Mouse (Mus musculus) stomach, embryonic 15.5 days (tissue): ENCODE data around the gene Pik3r1. TPM values are rescaled to one million over a fixed set of nuclear protein-coding genes. Genes with fewer than 3 reads are reported as not detected.

Source experiments
- ATAC-seq: fragments of 200-750 bp; cut with Nextera tagmentation; 2 replicates; pipeline ENCODE4 v1.8.0; 2017; ENCODE audit warnings: low read depth, moderate number of reproducible peaks, moderate TSS enrichment; ENCODE audit not compliant: insufficient read depth, low FRiP score
- H3K27ac ChIP-seq: fragments of 300-500 bp; sonication (generic); 2 replicates; pipeline ENCODE4 v1.5.1; 2015; ENCODE audit warnings: mild to moderate bottlenecking, inconsistent platforms
- H3K27me3 ChIP-seq: fragments of 300-500 bp; sonication (generic); replicated peaks from 2 replicates; pipeline ENCODE4 v1.6.1; 2015; ENCODE audit warnings: inconsistent platforms
- H3K36me3 ChIP-seq: fragments of 300-500 bp; sonication (generic); 2 replicates; pipeline ENCODE4 v1.6.1; 2015; ENCODE audit warnings: inconsistent platforms
- H3K4me1 ChIP-seq: fragments of 300-500 bp; sonication (generic); 2 replicates; pipeline ENCODE4 v1.6.1; 2015; ENCODE audit warnings: inconsistent platforms
- H3K4me2 ChIP-seq: fragments of 300-500 bp; sonication (generic); 2 replicates; pipeline ENCODE4 v1.6.1; 2015; ENCODE audit warnings: mild to moderate bottlenecking, inconsistent platforms
- H3K4me3 ChIP-seq: fragments of 300-500 bp; sonication (generic); replicated peaks from 2 replicates; pipeline ENCODE4 v1.5.1; 2015; ENCODE audit warnings: inconsistent platforms
- H3K9ac ChIP-seq: fragments of 300-500 bp; sonication (generic); 2 replicates; pipeline ENCODE4 v1.6.1; 2015; ENCODE audit warnings: inconsistent platforms
- H3K9me3 ChIP-seq: fragments of 300-500 bp; sonication (generic); 2 replicates; pipeline ENCODE4 v1.6.1; 2016; ENCODE audit warnings: inconsistent platforms
- whole genome bisulfite sequencing: fragments of 180-500 bp; shearing (Covaris S2); methylation state at CpG from one replicate; pipeline ENCODE4 v1.1.7; 2015; 5-methylcytosine and 5-hydroxymethylcytosine counted together
- polyA plus RNA-seq: library from polyadenylated mRNA; unstranded; fragments of >200 nt; fragmentation: Nextera tagmentation; extraction: Ambion mirVana; gene quantifications from 2 replicates; pipeline ENCODE4 v1.2.1, GENCODE M21; 2015

The Pik3r1 gene
- polyA plus RNA-seq = 49.6 and 55.0 TPM in 2 replicates

GRCm38 (mm10) chr13:101767809-101768629, at the start of gene Pik3r1:
Pik3r1 (minus strand) TSS chr13:101768217.
- H3K4me3 ChIP-seq = peak within 1 kb of the TSS; percentile 98
- H3K9ac ChIP-seq = peak within 1 kb of the TSS; percentile 99
- ATAC-seq = peak; percentile 97
- no peaks in the 10 kb centered on the region for H3K36me3 ChIP-seq
- no peaks in the 10 kb centered on the region for H3K9me3 ChIP-seq
- H3K4me2 ChIP-seq = peak within 1 kb of the TSS; percentile 83
- H3K27ac ChIP-seq = peak within 1 kb of the TSS; percentile 98
- under 1% methylated on average over 74 of the region's 76 CpGs for WGBS
- H3K4me1 ChIP-seq = peaks cover 24% of the 10 kb centered on the region
- no peaks in the 10 kb centered on the region for H3K27me3 ChIP-seq

GRCm38 (mm10) chr13:101813267-101813900, 45.4 kb upstream of the Pik3r1 start:
- H3K4me1 ChIP-seq = peaks cover 10% of the 10 kb centered on the region; the same call in 1 of the 2 replicates
- 36% methylated on average over 10 of the region's 10 CpGs for WGBS
- H3K4me3 ChIP-seq = no peak overlapping the region
- no peaks in the 10 kb centered on the region for H3K27me3 ChIP-seq
- no peaks in the 10 kb centered on the region for H3K36me3 ChIP-seq
- no peak overlapping the region for H3K4me2 ChIP-seq
- H3K9me3 ChIP-seq = no peaks in the 10 kb centered on the region
- no peak for ATAC-seq
- H3K9ac ChIP-seq = no peak overlapping the region
- H3K27ac ChIP-seq = no peak overlapping the region

GRCm38 (mm10) chr13:101812341-101812740, 44.3 kb upstream of the Pik3r1 start:
- peak overlapping the region; percentile 64 for H3K27ac ChIP-seq
- H3K4me3 ChIP-seq = no peak overlapping the region
- 44% methylated on average over 5 of the region's 5 CpGs for WGBS
- no peaks in the 10 kb centered on the region for H3K36me3 ChIP-seq
- H3K9me3 ChIP-seq = no peaks in the 10 kb centered on the region
- ATAC-seq = no peak
- peaks cover 10% of the 10 kb centered on the region; the same call in 1 of the 2 replicates for H3K4me1 ChIP-seq
- no peaks in the 10 kb centered on the region for H3K27me3 ChIP-seq
- H3K9ac ChIP-seq = no peak overlapping the region
- 0 out of 2 replicates have a peak overlapping the region, but pooled peaks have one; percentile 30 for H3K4me2 ChIP-seq

GRCm38 (mm10) chr13:101811882-101812281, 43.9 kb upstream of the Pik3r1 start:
- ATAC-seq = no peak

GRCm38 (mm10) chr13:101810667-101811066, 42.6 kb upstream of the Pik3r1 start:
- Histone ChIP-seq H3K4me2 (no peak overlapping the region), H3K27ac (no peak overlapping the region), H3K4me1 (peaks cover 10% of the 10 kb centered on the region; the same call in 1 of the 2 replicates), H3K9ac (no peak overlapping the region), H3K9me3 (no peaks in the 10 kb centered on the region), H3K27me3 (no peaks in the 10 kb centered on the region), H3K4me3 (no peak overlapping the region), H3K36me3 (no peaks in the 10 kb centered on the region)
- WGBS = 75% methylated on average over 7 of the region's 7 CpGs
- no peak for ATAC-seq

More at GRCm38 (mm10) chr13:101811882-101812281, 43.9 kb upstream of the Pik3r1 start:
- Histone ChIP-seq H3K9ac (no peak overlapping the region), H3K27ac (peak overlapping the region; percentile 64), H3K9me3 (no peaks in the 10 kb centered on the region), H3K4me2 (peak overlapping the region; percentile 30; the same call in 1 of the 2 replicates), H3K4me3 (no peak overlapping the region), H3K4me1 (peaks cover 10% of the 10 kb centered on the region; the same call in 1 of the 2 replicates), H3K36me3 (no peaks in the 10 kb centered on the region), H3K27me3 (no peaks in the 10 kb centered on the region)
- 38% methylated on average over 9 of the region's 9 CpGs for WGBS

GRCm38 (mm10) chr13:101809796-101810195, 41.8 kb upstream of the Pik3r1 start:
- Histone ChIP-seq H3K9me3 (no peaks in the 10 kb centered on the region), H3K4me1 (peaks cover 10% of the 10 kb centered on the region; the same call in 1 of the 2 replicates), H3K9ac (no peak overlapping the region), H3K4me3 (no peak overlapping the region), H3K27ac (no peak overlapping the region), H3K36me3 (no peaks in the 10 kb centered on the region), H3K27me3 (no peaks in the 10 kb centered on the region), H3K4me2 (no peak overlapping the region)
- WGBS = 84% methylated on average over 3 of the region's 3 CpGs
- ATAC-seq = no peak

- Histone ChIP-seq H3K27me3 (no peaks in the 10 kb centered on the region), H3K4me1 (0 out of 2 replicates have a peak, but pooled peaks cover 6% of the 10 kb centered on the region), H3K9ac (no peak overlapping the region), H3K4me2 (no peak overlapping the region), H3K36me3 (no peaks in the 10 kb centered on the region), H3K4me3 (no peak overlapping the region), H3K9me3 (no peaks in the 10 kb centered on the region), H3K27ac (no peak overlapping the region)
- 64% methylated on average over 3 of the region's 3 CpGs for WGBS
- ATAC-seq = no peak
Measured at GRCm38 (mm10) chr13:101805559-101806091, 37.6 kb upstream of the Pik3r1 start.

GRCm38 (mm10) chr13:101801372-101802186, 33.6 kb upstream of the Pik3r1 start:
- Histone ChIP-seq H3K4me3 (peak overlapping the region; percentile 45), H3K27me3 (no peaks in the 10 kb centered on the region; the same call in 1 of the 2 replicates), H3K4me1 (0 out of 2 replicates have a peak, but pooled peaks cover 6% of the 10 kb centered on the region), H3K4me2 (peak overlapping the region; percentile 73), H3K9ac (peak overlapping the region; percentile 3; the same call in 1 of the 2 replicates), H3K9me3 (no peaks in the 10 kb centered on the region), H3K36me3 (no peaks in the 10 kb centered on the region), H3K27ac (peak overlapping the region; percentile 87)
- WGBS = 2% methylated on average over 41 of the region's 41 CpGs
- ATAC-seq = peak; percentile 73

- peak overlapping the region; percentile 73 for H3K4me2 ChIP-seq
- no peaks in the 10 kb centered on the region for H3K9me3 ChIP-seq
- H3K27ac ChIP-seq = peak overlapping the region; percentile 87
- peak overlapping the region; percentile 45 for H3K4me3 ChIP-seq
- H3K4me1 ChIP-seq = 0 out of 2 replicates have a peak, but pooled peaks cover 6% of the 10 kb centered on the region
- H3K9ac ChIP-seq = no peak overlapping the region
- peak; percentile 15; the same call in 1 of the 2 replicates for ATAC-seq
- WGBS = 33% methylated on average over 10 of the region's 10 CpGs
- H3K27me3 ChIP-seq = no peaks in the 10 kb centered on the region; the same call in 1 of the 2 replicates
- no peaks in the 10 kb centered on the region for H3K36me3 ChIP-seq
Measured at GRCm38 (mm10) chr13:101800833-101801371, 32.9 kb upstream of the Pik3r1 start.

GRCm38 (mm10) chr13:101800021-101800596, 32.1 kb upstream of the Pik3r1 start:
- no peak overlapping the region for H3K9ac ChIP-seq
- no peaks in the 10 kb centered on the region for H3K36me3 ChIP-seq
- H3K27ac ChIP-seq = no peak overlapping the region
- H3K4me1 ChIP-seq = 0 out of 2 replicates have a peak, but pooled peaks cover 6% of the 10 kb centered on the region
- ATAC-seq = no peak
- H3K4me3 ChIP-seq = no peak overlapping the region
- H3K4me2 ChIP-seq = no peak overlapping the region
- H3K27me3 ChIP-seq = no peaks in the 10 kb centered on the region; the same call in 1 of the 2 replicates
- no peaks in the 10 kb centered on the region for H3K9me3 ChIP-seq
- 88% methylated on average over 13 of the region's 13 CpGs for WGBS
